Mouse (Mus musculus) liver, embryonic 13.5 days (tissue): Measurements from ENCODE around the gene Fzd1. TPM values are rescaled to one million over a fixed set of nuclear protein-coding genes. Genes with fewer than 3 reads are reported as not detected.

Experiments used
- ATAC-seq: fragments of 200-750 bp; cut with Nextera tagmentation; 2 replicates; pipeline ENCODE4 v1.8.0; 2017; ENCODE audit warnings: low read depth, mild to moderate bottlenecking, moderate number of reproducible peaks, moderate library complexity
- DNase-seq: peaks from one replicate; pipeline ENCODE4 v3.0.0; 2022
- H3K27ac ChIP-seq: fragments of 300-500 bp; sonication (generic); 2 replicates; pipeline ENCODE4 v1.5.1; 2015; ENCODE audit warnings: moderate library complexity, mild to moderate bottlenecking, inconsistent platforms
- H3K27me3 ChIP-seq: fragments of 300-500 bp; sonication (generic); 2 replicates; pipeline ENCODE4 v1.6.1; 2015; ENCODE audit warnings: mild to moderate bottlenecking, inconsistent platforms
- H3K36me3 ChIP-seq: fragments of 300-500 bp; sonication (generic); 2 replicates; pipeline ENCODE4 v1.6.1; 2015; ENCODE audit warnings: mild to moderate bottlenecking, inconsistent platforms
- H3K4me1 ChIP-seq: fragments of 300-500 bp; sonication (generic); replicated peaks from 2 replicates; pipeline ENCODE4 v1.6.1; 2015; ENCODE audit warnings: inconsistent platforms
- H3K4me2 ChIP-seq: fragments of 300-500 bp; sonication (generic); 2 replicates; pipeline ENCODE4 v1.6.1; 2015; ENCODE audit warnings: inconsistent platforms, mild to moderate bottlenecking, moderate library complexity
- H3K4me3 ChIP-seq: fragments of 300-500 bp; sonication (generic); replicated peaks from 2 replicates; pipeline ENCODE4 v1.5.1; 2015; ENCODE audit warnings: mild to moderate bottlenecking, inconsistent platforms
- H3K9ac ChIP-seq: fragments of 300-500 bp; sonication (generic); 2 replicates; pipeline ENCODE4 v1.6.1; 2015; ENCODE audit warnings: mild to moderate bottlenecking, inconsistent platforms
- H3K9me3 ChIP-seq: fragments of 300-500 bp; sonication (generic); replicated peaks from 2 replicates; pipeline ENCODE4 v1.6.1; 2016; ENCODE audit warnings: inconsistent platforms
- WGBS: fragments of 180-500 bp; shearing (Covaris S2); methylation state at CpG from one replicate; pipeline ENCODE4 v1.1.7; 2015; ENCODE audit not compliant: insufficient replicate concordance; 5-methylcytosine and 5-hydroxymethylcytosine counted together
- polyA plus RNA-seq: library from polyadenylated mRNA; unstranded; fragments of >200 nt; fragmentation: Nextera tagmentation; extraction: Ambion mirVana; gene quantifications from 2 replicates; pipeline ENCODE4 v1.2.1, GENCODE M21; 2015

Gene Fzd1
- polyA plus RNA-seq, 1 experiment from 2014 or later, result 3.7 TPM

DNA sequence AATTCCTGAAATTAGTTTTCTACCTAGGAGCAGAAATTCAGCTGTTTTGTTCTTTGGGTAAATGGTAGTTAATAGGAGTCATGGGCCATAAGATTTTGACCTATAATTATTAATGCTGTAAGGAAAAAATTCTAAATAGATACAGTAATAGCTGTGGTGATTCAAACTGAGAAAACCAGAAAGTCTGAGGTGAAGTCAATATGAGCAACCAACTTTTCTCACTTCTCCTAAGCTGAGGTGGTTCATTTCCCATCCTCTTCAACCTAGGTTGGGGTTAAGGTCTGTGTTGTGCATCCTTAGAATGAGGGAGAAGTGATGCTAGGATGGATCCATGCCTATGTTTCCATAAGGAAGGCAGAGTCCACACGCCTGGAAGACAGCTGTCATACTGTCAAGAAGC is 12.8 kb upstream of the Fzd1 start:
- ATAC-seq (no peak), DNase-seq (no peak)
- H3K4me3 ChIP-seq, result no peak overlapping the region
- H3K4me2 ChIP-seq, result no peak overlapping the region
- H3K27ac ChIP-seq, result no peak overlapping the region
- H3K4me1 ChIP-seq, result no peaks in the 10 kb centered on the region
- H3K36me3 ChIP-seq, result no peaks in the 10 kb centered on the region
- no peak overlapping the region for H3K9ac ChIP-seq
- H3K27me3 ChIP-seq, result no peaks in the 10 kb centered on the region
- WGBS, result 54% methylated on average over 1 of the region's 1 CpGs
- no peaks in the 10 kb centered on the region for H3K9me3 ChIP-seq

GRCm38 (mm10) chr5:4767896-4768295 is 10.1 kb upstream of the Fzd1 start:
- H3K9ac ChIP-seq, result no peak overlapping the region
- H3K36me3 ChIP-seq, result no peaks in the 10 kb centered on the region
- H3K9me3 ChIP-seq, result no peaks in the 10 kb centered on the region
- H3K27me3 ChIP-seq, result no peaks in the 10 kb centered on the region
- H3K4me3 ChIP-seq, result no peak overlapping the region
- no peaks in the 10 kb centered on the region for H3K4me1 ChIP-seq
- no peak overlapping the region for H3K27ac ChIP-seq
- no peak overlapping the region for H3K4me2 ChIP-seq
- ATAC-seq (no peak), DNase-seq (no peak)
- 29% methylated on average over 2 of the region's 2 CpGs for WGBS

GRCm38 (mm10) chr5:4766719-4767118 is 8.9 kb upstream of the Fzd1 start:
- Histone ChIP-seq H3K4me3 (no peak overlapping the region), H3K9me3 (no peaks in the 10 kb centered on the region), H3K27ac (no peak overlapping the region), H3K4me1 (no peaks in the 10 kb centered on the region), H3K36me3 (no peaks in the 10 kb centered on the region), H3K4me2 (no peak overlapping the region), H3K9ac (no peak overlapping the region), H3K27me3 (no peaks in the 10 kb centered on the region)
- ATAC-seq (no peak), DNase-seq (no peak)
- 62% methylated on average over 5 of the region's 5 CpGs for WGBS

DNA sequence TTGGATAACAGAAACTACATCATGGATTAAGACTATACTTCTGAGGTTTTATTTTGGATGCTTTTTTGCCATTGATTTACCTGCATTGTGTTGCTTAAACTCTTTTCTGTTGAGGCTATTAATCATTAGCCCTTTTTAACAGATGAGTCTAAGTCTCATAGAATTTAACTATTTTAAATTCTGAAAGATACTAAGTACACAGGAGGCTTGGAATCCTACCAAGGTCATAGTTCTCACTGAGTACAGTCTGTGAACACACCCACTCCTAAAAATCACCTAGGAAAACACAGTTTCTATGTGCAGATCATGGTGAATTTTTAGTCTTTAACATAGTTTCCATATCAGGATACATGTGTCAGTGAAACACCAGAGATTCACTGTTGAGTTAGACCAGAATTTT is 4.1 kb upstream of the Fzd1 start:
- no peak for ATAC-seq
- Histone ChIP-seq H3K4me2 (no peak overlapping the region), H3K9me3 (no peaks in the 10 kb centered on the region), H3K27ac (no peak overlapping the region), H3K4me3 (no peak overlapping the region), H3K9ac (no peak overlapping the region), H3K4me1 (no peaks in the 10 kb centered on the region), H3K27me3 (peaks cover 36% of the 10 kb centered on the region), H3K36me3 (no peaks in the 10 kb centered on the region)
- no peak for DNase-seq

GRCm38 (mm10) chr5:4758331-4759080 is 671 bp upstream of the Fzd1 start:
- no peaks in the 10 kb centered on the region for H3K36me3 ChIP-seq
- H3K4me3 ChIP-seq, result peak overlapping the region; percentile 61
- H3K9ac ChIP-seq, result no peak overlapping the region
- H3K4me2 ChIP-seq, result peak overlapping the region; percentile 65
- under 1% methylated on average over 23 of the region's 23 CpGs for WGBS
- H3K4me1 ChIP-seq, result peaks cover 3% of the 10 kb centered on the region; the same call in 1 of the 2 replicates
- H3K27me3 ChIP-seq, result peaks cover 60% of the 10 kb centered on the region
- ATAC-seq (no peak), DNase-seq (no peak)
- peak overlapping the region; percentile 5; the same call in 1 of the 2 replicates for H3K27ac ChIP-seq
- H3K9me3 ChIP-seq, result no peaks in the 10 kb centered on the region

DNA sequence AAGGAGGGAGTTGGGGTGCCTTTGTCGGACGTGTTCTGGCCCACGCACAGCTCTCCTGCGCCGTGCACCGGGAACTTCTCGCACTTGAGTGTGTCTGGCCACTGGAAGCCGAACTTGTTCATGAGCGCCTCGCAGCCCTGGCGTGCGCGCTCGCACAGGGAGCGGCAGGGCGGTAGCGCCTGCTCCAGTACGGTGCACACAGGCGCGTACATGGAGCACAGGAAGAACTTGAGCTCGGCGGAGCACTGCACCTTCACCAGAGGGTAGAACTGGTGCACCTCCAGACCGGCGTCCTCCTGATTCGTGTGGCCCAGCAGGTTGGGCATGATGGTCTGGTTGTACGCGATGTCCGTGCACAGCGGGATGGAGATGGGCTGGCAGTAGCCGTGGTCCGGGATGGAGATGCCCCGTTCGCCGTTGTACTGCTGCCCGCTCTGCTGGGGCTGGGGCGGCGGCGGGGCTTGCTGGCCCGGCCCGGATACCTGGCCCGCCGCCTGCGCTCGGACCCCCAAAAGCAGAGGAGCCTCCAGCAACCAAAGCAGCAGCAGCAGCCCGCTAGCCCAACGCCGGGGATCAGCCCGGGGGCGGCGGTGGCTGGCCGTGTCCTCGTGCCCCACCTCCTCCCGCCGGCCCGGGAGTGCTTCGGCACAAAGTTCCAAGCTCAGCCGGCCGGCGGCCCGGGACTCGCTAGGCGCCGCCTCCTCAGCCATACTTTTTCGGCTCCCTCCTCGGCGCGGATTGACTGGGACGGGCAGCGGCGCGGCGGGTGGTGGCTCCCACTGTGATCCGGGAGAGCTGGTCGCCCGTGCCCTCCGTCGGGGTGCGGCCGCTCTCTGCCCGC is 744 bp downstream of the Fzd1 start:
- under 1% methylated on average over 78 of the region's 80 CpGs for WGBS
- Histone ChIP-seq H3K4me2 (peak overlapping the region; percentile 65), H3K36me3 (no peaks in the 10 kb centered on the region), H3K4me3 (peak overlapping the region; percentile 61), H3K4me1 (peaks cover 3% of the 10 kb centered on the region; the same call in 1 of the 2 replicates), H3K9ac (peak overlapping the region; percentile 57), H3K9me3 (no peaks in the 10 kb centered on the region), H3K27ac (peak overlapping the region; percentile 75), H3K27me3 (peaks cover 60% of the 10 kb centered on the region)
- no peak for DNase-seq
- peak; percentile 44 for ATAC-seq

DNA sequence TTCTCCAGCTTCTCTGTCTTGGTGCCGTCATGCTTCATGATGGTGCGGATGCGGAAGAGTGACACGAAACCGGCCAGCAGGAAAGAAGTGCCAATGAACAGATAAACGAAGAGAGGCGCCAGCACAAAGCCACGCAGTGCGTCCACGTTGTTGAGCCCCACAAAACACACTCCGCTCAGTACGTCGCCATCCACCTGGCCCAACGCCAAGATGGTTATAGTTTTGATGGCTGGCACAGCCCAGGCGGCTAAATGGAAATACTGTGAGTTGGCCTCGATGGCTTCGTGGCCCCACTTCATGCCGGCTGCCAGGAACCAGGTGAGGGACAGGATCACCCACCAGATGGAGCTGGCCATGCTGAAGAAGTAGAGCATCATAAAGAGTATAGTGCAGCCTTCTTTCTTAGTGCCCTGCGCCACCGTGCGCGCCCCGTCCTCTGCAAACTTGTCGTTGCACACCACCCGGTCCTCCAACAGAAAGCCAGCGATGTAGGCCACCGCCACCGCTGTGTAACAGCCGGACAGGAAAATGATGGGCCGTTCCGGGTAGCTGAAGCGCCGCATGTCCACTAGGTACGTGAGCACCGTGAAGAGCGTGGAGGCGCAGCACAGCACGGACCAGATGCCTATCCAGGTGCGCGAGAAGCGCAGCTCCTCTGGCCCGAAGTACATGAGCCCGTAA is 1.7 kb downstream of the Fzd1 start:
- peak overlapping the region; percentile 61 for H3K4me3 ChIP-seq
- WGBS, result 6% methylated on average over 43 of the region's 43 CpGs
- no peaks in the 10 kb centered on the region for H3K9me3 ChIP-seq
- H3K36me3 ChIP-seq, result no peaks in the 10 kb centered on the region
- peak overlapping the region; percentile 65 for H3K4me2 ChIP-seq
- no peak for ATAC-seq
- no peak for DNase-seq
- peaks cover 60% of the 10 kb centered on the region for H3K27me3 ChIP-seq
- H3K9ac ChIP-seq, result peak overlapping the region; percentile 57
- H3K27ac ChIP-seq, result no peak overlapping the region
- H3K4me1 ChIP-seq, result peaks cover 3% of the 10 kb centered on the region; the same call in 1 of the 2 replicates

- H3K4me3 ChIP-seq, result peak overlapping the region; percentile 61
- H3K27ac ChIP-seq, result no peak overlapping the region
- peaks cover 58% of the 10 kb centered on the region for H3K27me3 ChIP-seq
- WGBS, result 45% methylated on average over 11 of the region's 11 CpGs
- H3K9ac ChIP-seq, result 0 out of 2 replicates have a peak overlapping the region, but pooled peaks have one; percentile 17
- peak overlapping the region; percentile 65 for H3K4me2 ChIP-seq
- peaks cover 3% of the 10 kb centered on the region; the same call in 1 of the 2 replicates for H3K4me1 ChIP-seq
- H3K36me3 ChIP-seq, result no peaks in the 10 kb centered on the region
- H3K9me3 ChIP-seq, result no peaks in the 10 kb centered on the region
- ATAC-seq, result no peak
- DNase-seq, result no peak
Measured at GRCm38 (mm10) chr5:4755326-4755725, 2.5 kb downstream of the Fzd1 start.

- Histone ChIP-seq H3K4me1 (peaks cover 3% of the 10 kb centered on the region; the same call in 1 of the 2 replicates), H3K9ac (no peak overlapping the region), H3K4me2 (peak overlapping the region; percentile 23; the same call in 1 of the 2 replicates), H3K27me3 (peaks cover 53% of the 10 kb centered on the region), H3K4me3 (peak overlapping the region; percentile 61), H3K9me3 (no peaks in the 10 kb centered on the region), H3K36me3 (no peaks in the 10 kb centered on the region), H3K27ac (no peak overlapping the region)
- ATAC-seq, result no peak
- WGBS, result 30% methylated on average over 9 of the region's 9 CpGs
- DNase-seq, result no peak
Measured at GRCm38 (mm10) chr5:4754701-4755281, 3.0 kb downstream of the Fzd1 start.

- 75% methylated on average over 5 of the region's 5 CpGs for WGBS
- no peak for ATAC-seq
Measured at GRCm38 (mm10) chr5:4753161-4753560, 4.7 kb downstream of the Fzd1 start.

GRCm38 (mm10) chr5:4742722-4743121 is 15.1 kb downstream of the Fzd1 start:
- Histone ChIP-seq H3K4me2 (no peak overlapping the region), H3K9me3 (no peaks in the 10 kb centered on the region), H3K36me3 (no peaks in the 10 kb centered on the region), H3K27ac (no peak overlapping the region), H3K9ac (no peak overlapping the region), H3K27me3 (no peaks in the 10 kb centered on the region), H3K4me1 (no peaks in the 10 kb centered on the region), H3K4me3 (no peak overlapping the region)
- no peak for DNase-seq
- 48% methylated on average over 4 of the region's 4 CpGs for WGBS
- no peak for ATAC-seq

More at GRCm38 (mm10) chr5:4753161-4753560, 4.7 kb downstream of the Fzd1 start:
- no peaks in the 10 kb centered on the region for H3K36me3 ChIP-seq
- H3K27ac ChIP-seq, result no peak overlapping the region
- H3K4me1 ChIP-seq, result peaks cover 3% of the 10 kb centered on the region; the same call in 1 of the 2 replicates
- no peaks in the 10 kb centered on the region for H3K9me3 ChIP-seq
- no peak overlapping the region for H3K4me3 ChIP-seq
- no peak overlapping the region for H3K9ac ChIP-seq
- H3K4me2 ChIP-seq, result no peak overlapping the region
- DNase-seq, result no peak
- H3K27me3 ChIP-seq, result peaks cover 37% of the 10 kb centered on the region
